Mouse (Mus musculus): ENCODE results near the gene Ccl11. TPM values are rescaled to one million over a fixed set of nuclear protein-coding genes. Genes with fewer than 3 reads are reported as not detected.

Ccl11 gene
- polyA plus RNA-seq, 1 experiment from 2014 or later: not detected

- Histone ChIP-seq H3K4me1 (ENCODE audit: control insufficient read depth, insufficient read depth, low read length) (no peaks in the 10 kb centered on the region), H3K9ac (replicated peaks; ENCODE audit: low read depth, low read length) (no peak within 1 kb of the TSS), H3K36me3 (ENCODE audit: control insufficient read depth, insufficient read depth, low read length) (no peaks in the 10 kb centered on the region), H3K9me3 (ENCODE audit: control insufficient read depth, low read length) (no peaks in the 10 kb centered on the region), H3K4me3 (ENCODE audit: low read depth, low read length) (no peak within 1 kb of the TSS), H3K27me3 (ENCODE audit: control insufficient read depth, insufficient read depth, low read length) (no peaks in the 10 kb centered on the region), H3K27ac (ENCODE audit: low read depth, low read length) (no peak within 1 kb of the TSS), H3K4me2 (ENCODE audit: low read depth, low read length) (no peak within 1 kb of the TSS)
- ATAC-seq (ENCODE audit: low read depth): no peak
- 65% methylated on average over 2 of the region's 2 CpGs for WGBS
Measured at GRCm38 (mm10) chr11:82101529-82101928, 43.9 kb downstream of the Ccl11 start, which contains the start of gene Ccl12. Gene Ccl12, plus strand, starts transcription at chr11:82101845.

GRCm38 (mm10) chr11:82109611-82110010 lies 52.0 kb downstream of the Ccl11 start:
- Histone ChIP-seq H3K9ac (replicated peaks; ENCODE audit: low read depth, low read length) (no peak overlapping the region), H3K9me3 (ENCODE audit: control insufficient read depth, low read length) (no peaks in the 10 kb centered on the region), H3K4me3 (ENCODE audit: low read depth, low read length) (no peak overlapping the region), H3K27me3 (ENCODE audit: control insufficient read depth, insufficient read depth, low read length) (no peaks in the 10 kb centered on the region), H3K36me3 (ENCODE audit: control insufficient read depth, insufficient read depth, low read length) (no peaks in the 10 kb centered on the region), H3K4me1 (ENCODE audit: control insufficient read depth, insufficient read depth, low read length) (no peaks in the 10 kb centered on the region), H3K4me2 (ENCODE audit: low read depth, low read length) (no peak overlapping the region), H3K27ac (ENCODE audit: low read depth, low read length) (no peak overlapping the region)
- no peak for ATAC-seq (ENCODE audit: low read depth)

GRCm38 (mm10) chr11:82110372-82111248 lies 53.0 kb downstream of the Ccl11 start:
- H3K9ac ChIP-seq (replicated peaks; ENCODE audit: low read depth, low read length): no peak overlapping the region
- no peak overlapping the region for H3K27ac ChIP-seq (ENCODE audit: low read depth, low read length)
- H3K4me1 ChIP-seq (ENCODE audit: control insufficient read depth, insufficient read depth, low read length): no peaks in the 10 kb centered on the region
- H3K27me3 ChIP-seq (ENCODE audit: control insufficient read depth, insufficient read depth, low read length): no peaks in the 10 kb centered on the region
- 74% methylated on average over 6 of the region's 6 CpGs for WGBS
- no peak overlapping the region for H3K4me2 ChIP-seq (ENCODE audit: low read depth, low read length)
- no peak overlapping the region for H3K4me3 ChIP-seq (ENCODE audit: low read depth, low read length)
- ATAC-seq (ENCODE audit: low read depth): no peak
- no peaks in the 10 kb centered on the region for H3K36me3 ChIP-seq (ENCODE audit: control insufficient read depth, insufficient read depth, low read length)
- H3K9me3 ChIP-seq (ENCODE audit: control insufficient read depth, low read length): no peaks in the 10 kb centered on the region

Other genes starting within 250 kb of the Ccl11 start
- 1.2 and 2.1 TPM in 2 replicates for gene 5530401A14Rik, start 197.2 kb upstream of the Ccl11 start, polyA plus RNA-seq (2014; fragmentation: Nextera tagmentation; extraction: Ambion mirVana)
- gene Asic2, start 89.4 kb upstream of the Ccl11 start, polyA plus RNA-seq (2014; fragmentation: Nextera tagmentation; extraction: Ambion mirVana): 12.3 and 16.2 TPM in 2 replicates
- 0.52 and 1.8 TPM in 2 replicates for gene Ccl2, start 22.3 kb upstream of the Ccl11 start, polyA plus RNA-seq (2014; fragmentation: Nextera tagmentation; extraction: Ambion mirVana)
- not detected in 2 replicates for gene Gm17268, start 19.3 kb upstream of the Ccl11 start, polyA plus RNA-seq (2014; fragmentation: Nextera tagmentation; extraction: Ambion mirVana)
- gene Ccl7, start 12.1 kb upstream of the Ccl11 start, polyA plus RNA-seq (2014; fragmentation: Nextera tagmentation; extraction: Ambion mirVana): 0.93 and 0.98 TPM in 2 replicates
- gene Ccl12, start 44.0 kb downstream of the Ccl11 start, polyA plus RNA-seq (2014; fragmentation: Nextera tagmentation; extraction: Ambion mirVana): 0.43 and 3.2 TPM in 2 replicates
- gene Ccl8, start 57.4 kb downstream of the Ccl11 start, polyA plus RNA-seq (2014; fragmentation: Nextera tagmentation; extraction: Ambion mirVana): not detected in 2 replicates
- gene Ccl1, start 247.9 kb downstream of the Ccl11 start, polyA plus RNA-seq (2014; fragmentation: Nextera tagmentation; extraction: Ambion mirVana): 0.98 and 1.6 TPM in 2 replicates

Measured in neural tube, embryonic 14.5 days (tissue).